Mouse (Mus musculus): ENCODE measurements around the gene Pigp. TPM values are rescaled to one million over a fixed set of nuclear protein-coding genes. Genes with fewer than 3 reads are reported as not detected.

Pigp gene
- polyA plus RNA-seq, 1 experiment from 2014 or later = 103 TPM

GRCm38 (mm10) chr16:94363814-94364213, 7.8 kb downstream of the Pigp start:
- H3K4me2 ChIP-seq (replicated peaks) = no peak overlapping the region
- no peak overlapping the region for H3K4me3 ChIP-seq (replicated peaks; ENCODE audit: low read length)
- H3K27me3 ChIP-seq (ENCODE audit: control insufficient read depth, insufficient read depth, low read length) = no peaks in the 10 kb centered on the region
- H3K27ac ChIP-seq = no peak overlapping the region
- no peaks in the 10 kb centered on the region for H3K9me3 ChIP-seq (ENCODE audit: control insufficient read depth, low read length)
- WGBS = 89% methylated on average over 4 of the region's 4 CpGs
- H3K36me3 ChIP-seq (replicated peaks; ENCODE audit: control insufficient read depth, insufficient read depth) = peaks cover 9% of the 10 kb centered on the region
- ATAC-seq (ENCODE audit: low FRiP score) (no peak), DNase-seq (ENCODE audit: low spot score) (no peak)
- no peak overlapping the region for H3K9ac ChIP-seq
- peaks cover 14% of the 10 kb centered on the region for H3K4me1 ChIP-seq (replicated peaks; ENCODE audit: control insufficient read depth, insufficient read depth, low read length)

- Histone ChIP-seq H3K9me3 (ENCODE audit: control insufficient read depth, low read length) (no peaks in the 10 kb centered on the region), H3K27ac (0 out of 2 replicates have a peak overlapping the region, but pooled peaks have one; percentile 43), H3K36me3 (replicated peaks; ENCODE audit: control insufficient read depth, insufficient read depth) (peaks cover 9% of the 10 kb centered on the region), H3K4me1 (replicated peaks; ENCODE audit: control insufficient read depth, insufficient read depth, low read length) (peaks cover 10% of the 10 kb centered on the region), H3K4me3 (replicated peaks; ENCODE audit: low read length) (no peak overlapping the region), H3K27me3 (ENCODE audit: control insufficient read depth, insufficient read depth, low read length) (no peaks in the 10 kb centered on the region), H3K4me2 (replicated peaks) (no peak overlapping the region), H3K9ac (no peak overlapping the region)
- ATAC-seq (ENCODE audit: low FRiP score) = peak; percentile 66; the same call in 1 of the 2 replicates
- peak; percentile 61 for DNase-seq (ENCODE audit: low spot score)
- WGBS = 47% methylated on average over 10 of the region's 10 CpGs
These were observed 9.3 kb downstream of the Pigp start for GRCm38 (mm10) chr16:94362174-94362873.

- Histone ChIP-seq H3K4me2 (replicated peaks) (no peak overlapping the region), H3K27me3 (ENCODE audit: control insufficient read depth, insufficient read depth, low read length) (no peaks in the 10 kb centered on the region), H3K9me3 (ENCODE audit: control insufficient read depth, low read length) (no peaks in the 10 kb centered on the region), H3K36me3 (replicated peaks; ENCODE audit: control insufficient read depth, insufficient read depth) (peaks cover 9% of the 10 kb centered on the region), H3K27ac (no peak overlapping the region), H3K9ac (no peak overlapping the region), H3K4me3 (replicated peaks; ENCODE audit: low read length) (no peak overlapping the region), H3K4me1 (replicated peaks; ENCODE audit: control insufficient read depth, insufficient read depth, low read length) (peaks cover 10% of the 10 kb centered on the region)
- ATAC-seq (ENCODE audit: low FRiP score) (no peak), DNase-seq (ENCODE audit: low spot score) (no peak)
- WGBS = 90% methylated on average over 13 of the region's 13 CpGs
These were observed 10.9 kb downstream of the Pigp start for GRCm38 (mm10) chr16:94360578-94361350.

DNA sequence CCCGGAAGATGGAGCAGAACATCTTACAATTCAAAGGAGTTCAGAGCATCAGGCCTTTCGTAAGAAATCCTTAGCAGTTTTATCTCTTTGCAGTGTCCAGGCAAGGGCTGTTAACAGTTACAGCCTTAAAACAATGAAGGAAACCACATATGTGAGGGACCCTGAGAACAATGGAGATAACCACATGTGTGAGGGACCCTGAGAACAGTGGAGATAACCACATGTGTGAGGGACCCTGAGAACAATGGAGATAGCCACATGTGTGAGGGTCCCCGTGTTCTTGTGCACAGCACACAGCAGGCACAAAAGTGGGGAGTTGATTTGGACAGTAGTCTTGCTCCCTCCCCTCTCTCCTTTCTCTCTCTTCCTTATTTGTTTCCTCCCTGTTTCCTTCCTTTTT, 13.6 kb downstream of the Pigp start:
- H3K4me2 ChIP-seq (replicated peaks) = no peak overlapping the region
- H3K27me3 ChIP-seq (ENCODE audit: control insufficient read depth, insufficient read depth, low read length) = no peaks in the 10 kb centered on the region
- no peak overlapping the region for H3K9ac ChIP-seq
- WGBS = 87% methylated on average over 3 of the region's 3 CpGs
- ATAC-seq (ENCODE audit: low FRiP score) = no peak
- H3K9me3 ChIP-seq (ENCODE audit: control insufficient read depth, low read length) = no peaks in the 10 kb centered on the region
- H3K4me1 ChIP-seq (replicated peaks; ENCODE audit: control insufficient read depth, insufficient read depth, low read length) = peaks cover 10% of the 10 kb centered on the region
- no peak for DNase-seq (ENCODE audit: low spot score)
- no peak overlapping the region for H3K4me3 ChIP-seq (replicated peaks; ENCODE audit: low read length)
- H3K36me3 ChIP-seq (replicated peaks; ENCODE audit: control insufficient read depth, insufficient read depth) = no peaks in the 10 kb centered on the region
- no peak overlapping the region for H3K27ac ChIP-seq

GRCm38 (mm10) chr16:94356776-94357494, 14.7 kb downstream of the Pigp start:
- Histone ChIP-seq H3K4me2 (replicated peaks) (no peak overlapping the region), H3K4me1 (replicated peaks; ENCODE audit: control insufficient read depth, insufficient read depth, low read length) (peaks cover 2% of the 10 kb centered on the region), H3K27ac (no peak overlapping the region), H3K9ac (no peak overlapping the region), H3K4me3 (replicated peaks; ENCODE audit: low read length) (no peak overlapping the region), H3K36me3 (replicated peaks; ENCODE audit: control insufficient read depth, insufficient read depth) (no peaks in the 10 kb centered on the region), H3K9me3 (ENCODE audit: control insufficient read depth, low read length) (no peaks in the 10 kb centered on the region), H3K27me3 (ENCODE audit: control insufficient read depth, insufficient read depth, low read length) (no peaks in the 10 kb centered on the region)
- DNase-seq (ENCODE audit: low spot score) = no peak
- WGBS = 87% methylated on average over 11 of the region's 11 CpGs
- no peak for ATAC-seq (ENCODE audit: low FRiP score)

GRCm38 (mm10) chr16:94356046-94356445, 15.6 kb downstream of the Pigp start:
- no peak for ATAC-seq (ENCODE audit: low FRiP score)
- no peaks in the 10 kb centered on the region for H3K4me1 ChIP-seq (replicated peaks; ENCODE audit: control insufficient read depth, insufficient read depth, low read length)
- H3K36me3 ChIP-seq (replicated peaks; ENCODE audit: control insufficient read depth, insufficient read depth) = no peaks in the 10 kb centered on the region
- no peaks in the 10 kb centered on the region for H3K9me3 ChIP-seq (ENCODE audit: control insufficient read depth, low read length)
- H3K4me2 ChIP-seq (replicated peaks) = no peak overlapping the region
- WGBS = 79% methylated on average over 7 of the region's 7 CpGs
- H3K9ac ChIP-seq = no peak overlapping the region
- no peak for DNase-seq (ENCODE audit: low spot score)
- H3K27me3 ChIP-seq (ENCODE audit: control insufficient read depth, insufficient read depth, low read length) = no peaks in the 10 kb centered on the region
- H3K4me3 ChIP-seq (replicated peaks; ENCODE audit: low read length) = no peak overlapping the region
- no peak overlapping the region for H3K27ac ChIP-seq

DNA sequence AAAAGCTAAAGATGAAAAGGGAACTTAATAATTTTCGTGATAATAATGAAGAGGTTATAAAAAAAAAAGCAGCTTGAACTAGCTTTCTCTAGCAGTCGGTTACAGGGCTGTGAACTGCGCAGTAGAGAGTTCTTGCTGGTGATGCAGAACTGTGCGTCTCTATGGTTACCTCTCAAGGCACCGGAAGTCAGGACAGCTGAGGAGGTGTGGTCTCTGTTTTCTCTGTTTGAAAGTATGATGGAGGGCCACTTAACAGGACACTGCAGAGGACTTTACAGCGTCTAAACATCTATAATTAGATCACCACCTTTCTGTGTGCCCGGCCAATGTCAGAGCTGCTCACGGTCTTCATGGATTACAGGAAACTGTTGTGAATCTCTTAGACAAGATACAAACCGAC, 17.2 kb downstream of the Pigp start:
- H3K4me2 ChIP-seq (replicated peaks) = no peak overlapping the region
- 58% methylated on average over 9 of the region's 9 CpGs for WGBS
- ATAC-seq (ENCODE audit: low FRiP score) = no peak
- no peaks in the 10 kb centered on the region for H3K9me3 ChIP-seq (ENCODE audit: control insufficient read depth, low read length)
- H3K36me3 ChIP-seq (replicated peaks; ENCODE audit: control insufficient read depth, insufficient read depth) = no peaks in the 10 kb centered on the region
- H3K27ac ChIP-seq = no peak overlapping the region
- H3K9ac ChIP-seq = no peak overlapping the region
- H3K4me1 ChIP-seq (replicated peaks; ENCODE audit: control insufficient read depth, insufficient read depth, low read length) = peaks cover 11% of the 10 kb centered on the region; the same call in 1 of the 2 replicates
- no peak for DNase-seq (ENCODE audit: low spot score)
- H3K27me3 ChIP-seq (ENCODE audit: control insufficient read depth, insufficient read depth, low read length) = no peaks in the 10 kb centered on the region
- H3K4me3 ChIP-seq (replicated peaks; ENCODE audit: low read length) = no peak overlapping the region

DNA sequence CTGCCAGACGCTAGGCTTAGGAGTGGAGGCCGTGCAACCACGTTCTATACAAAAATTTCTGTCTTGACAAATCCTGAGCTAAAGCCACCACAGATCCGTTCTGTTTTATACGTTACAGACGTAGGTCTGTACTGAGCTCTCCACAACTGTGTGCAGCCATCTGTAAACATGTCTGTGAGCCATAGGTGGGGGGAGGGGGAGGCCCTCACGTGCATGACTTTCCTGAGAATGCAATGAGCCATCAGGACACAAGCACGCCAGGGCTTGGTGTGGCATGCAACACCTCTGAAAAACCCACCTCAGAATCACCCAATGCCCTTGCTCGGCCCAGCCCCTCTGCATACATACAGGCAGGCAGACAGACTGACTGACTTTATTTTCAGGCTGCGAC, 21.4 kb downstream of the Pigp start:
- H3K36me3 ChIP-seq (replicated peaks; ENCODE audit: control insufficient read depth, insufficient read depth) = no peaks in the 10 kb centered on the region
- ATAC-seq (ENCODE audit: low FRiP score) (no peak), DNase-seq (ENCODE audit: low spot score) (no peak)
- no peak overlapping the region for H3K4me3 ChIP-seq (replicated peaks; ENCODE audit: low read length)
- no peak overlapping the region for H3K27ac ChIP-seq
- peaks cover 11% of the 10 kb centered on the region; the same call in 1 of the 2 replicates for H3K4me1 ChIP-seq (replicated peaks; ENCODE audit: control insufficient read depth, insufficient read depth, low read length)
- 68% methylated on average over 10 of the region's 10 CpGs for WGBS
- no peaks in the 10 kb centered on the region for H3K27me3 ChIP-seq (ENCODE audit: control insufficient read depth, insufficient read depth, low read length)
- no peak overlapping the region for H3K9ac ChIP-seq
- no peak overlapping the region for H3K4me2 ChIP-seq (replicated peaks)
- no peaks in the 10 kb centered on the region for H3K9me3 ChIP-seq (ENCODE audit: control insufficient read depth, low read length)
